Mouse (Mus musculus): ENCODE measurements around the gene Celsr1. TPM values are rescaled to one million over a fixed set of nuclear protein-coding genes. Genes with fewer than 3 reads are reported as not detected.

Gene Celsr1
- polyA plus RNA-seq, 1 experiment from 2014 or later, result 2.5 TPM

DNA sequence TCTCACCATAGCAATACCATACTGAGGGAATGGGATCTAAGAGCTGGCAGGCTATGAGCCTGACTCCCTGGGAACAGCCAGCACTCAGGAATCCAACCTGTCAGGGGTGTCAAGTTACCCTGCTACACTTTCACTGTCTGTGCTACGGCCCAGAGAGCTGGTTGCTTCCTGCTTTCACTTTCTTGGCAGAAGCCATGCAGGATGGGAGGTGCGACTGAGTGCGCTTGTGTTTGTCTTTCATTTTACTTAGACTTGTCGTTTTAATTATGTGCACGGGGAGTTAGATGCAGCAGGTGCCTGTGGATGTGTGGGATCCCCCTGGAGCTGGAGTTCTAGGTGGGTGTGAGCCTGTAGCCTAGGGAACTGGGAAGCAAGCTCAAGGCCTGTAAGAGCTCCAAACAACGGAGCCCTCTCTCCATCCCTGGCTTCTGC is 25.9 kb downstream of the Celsr1 start:
- H3K9me3 ChIP-seq, result no peaks in the 10 kb centered on the region
- ATAC-seq (ENCODE audit: insufficient number of reproducible peaks, insufficient read depth, low FRiP score, low TSS enrichment), result 0 out of 2 replicates have a peak, but pooled peaks have one; percentile 69
- H3K4me2 ChIP-seq (replicated peaks), result no peak overlapping the region
- no peak overlapping the region for H3K27ac ChIP-seq
- no peak overlapping the region for H3K4me3 ChIP-seq
- no peaks in the 10 kb centered on the region for H3K36me3 ChIP-seq
- WGBS, result 10% methylated on average over 6 of the region's 6 CpGs
- H3K9ac ChIP-seq, result no peak overlapping the region
- no peaks in the 10 kb centered on the region for H3K27me3 ChIP-seq
- peaks cover 18% of the 10 kb centered on the region for H3K4me1 ChIP-seq

DNA sequence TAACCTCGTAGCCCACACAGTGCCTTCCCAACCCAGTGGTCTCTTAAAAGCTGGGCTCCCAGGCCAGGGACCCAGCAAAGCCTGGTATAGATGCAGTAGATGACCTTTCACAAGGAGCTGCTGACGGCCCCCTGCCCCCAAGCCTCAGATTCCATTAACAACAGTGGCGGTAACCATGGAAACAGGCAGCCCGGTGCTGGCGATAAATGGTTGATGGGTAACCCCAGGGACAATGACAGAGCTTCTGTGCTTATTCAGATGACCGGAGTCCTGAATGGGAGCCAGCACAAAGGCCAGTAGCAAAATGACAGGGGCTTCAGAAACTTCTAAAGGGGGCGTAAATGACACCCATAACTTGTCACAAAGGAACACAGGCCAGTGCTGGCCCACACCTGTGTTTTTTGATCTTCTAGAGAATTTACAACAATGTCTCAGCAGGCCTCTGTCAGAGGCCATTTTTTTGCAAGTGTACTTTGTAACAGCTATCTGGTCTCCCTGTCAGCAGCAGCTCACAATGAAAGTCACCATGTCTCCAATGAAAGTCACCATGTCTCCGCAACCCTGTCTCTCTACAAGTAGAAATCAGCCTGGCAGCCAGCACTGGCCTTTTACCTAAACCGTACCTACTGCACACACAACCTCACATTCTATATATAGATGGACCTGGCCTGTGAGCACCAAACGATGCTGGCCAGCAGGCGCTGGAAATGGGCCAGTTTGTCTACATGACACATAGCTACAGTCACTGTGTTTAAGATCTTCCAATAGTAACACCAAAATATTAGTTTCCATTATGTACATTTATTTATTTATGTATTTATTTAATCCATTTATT is 27.7 kb downstream of the Celsr1 start:
- ATAC-seq (ENCODE audit: insufficient number of reproducible peaks, insufficient read depth, low FRiP score, low TSS enrichment), result no peak
- Histone ChIP-seq H3K27me3 (no peaks in the 10 kb centered on the region), H3K4me3 (no peak overlapping the region), H3K36me3 (no peaks in the 10 kb centered on the region), H3K9ac (no peak overlapping the region), H3K4me2 (replicated peaks) (no peak overlapping the region), H3K27ac (no peak overlapping the region), H3K4me1 (peaks cover 18% of the 10 kb centered on the region), H3K9me3 (no peaks in the 10 kb centered on the region)
- 24% methylated on average over 11 of the region's 11 CpGs for whole genome bisulfite sequencing

DNA sequence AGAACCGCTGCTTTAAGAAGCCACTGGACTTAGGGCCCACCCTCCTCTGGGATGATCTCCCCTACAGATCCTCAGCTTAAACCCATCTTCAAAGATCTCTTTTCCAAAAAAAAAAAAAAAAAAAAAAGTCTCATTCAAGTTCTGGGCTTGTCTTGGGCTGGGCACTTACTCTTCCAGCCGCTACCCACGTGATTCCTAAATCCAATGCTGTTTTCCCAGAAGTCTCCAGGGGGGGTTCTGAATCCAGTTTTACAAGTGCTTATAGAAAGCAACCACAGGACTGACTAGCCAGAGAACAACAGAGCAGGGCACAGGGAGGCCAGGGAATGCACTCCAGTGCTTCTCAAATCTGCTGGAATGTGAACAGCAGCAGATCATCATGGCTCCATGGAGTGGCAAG is 29.5 kb downstream of the Celsr1 start:
- no peak overlapping the region for H3K4me3 ChIP-seq
- no peak for ATAC-seq (ENCODE audit: insufficient number of reproducible peaks, insufficient read depth, low FRiP score, low TSS enrichment)
- H3K4me2 ChIP-seq (replicated peaks), result no peak overlapping the region
- WGBS, result 89% methylated on average over 3 of the region's 3 CpGs
- H3K27ac ChIP-seq, result no peak overlapping the region
- no peaks in the 10 kb centered on the region for H3K36me3 ChIP-seq
- no peak overlapping the region for H3K9ac ChIP-seq
- H3K9me3 ChIP-seq, result no peaks in the 10 kb centered on the region
- peaks cover 18% of the 10 kb centered on the region for H3K4me1 ChIP-seq
- no peaks in the 10 kb centered on the region for H3K27me3 ChIP-seq

DNA sequence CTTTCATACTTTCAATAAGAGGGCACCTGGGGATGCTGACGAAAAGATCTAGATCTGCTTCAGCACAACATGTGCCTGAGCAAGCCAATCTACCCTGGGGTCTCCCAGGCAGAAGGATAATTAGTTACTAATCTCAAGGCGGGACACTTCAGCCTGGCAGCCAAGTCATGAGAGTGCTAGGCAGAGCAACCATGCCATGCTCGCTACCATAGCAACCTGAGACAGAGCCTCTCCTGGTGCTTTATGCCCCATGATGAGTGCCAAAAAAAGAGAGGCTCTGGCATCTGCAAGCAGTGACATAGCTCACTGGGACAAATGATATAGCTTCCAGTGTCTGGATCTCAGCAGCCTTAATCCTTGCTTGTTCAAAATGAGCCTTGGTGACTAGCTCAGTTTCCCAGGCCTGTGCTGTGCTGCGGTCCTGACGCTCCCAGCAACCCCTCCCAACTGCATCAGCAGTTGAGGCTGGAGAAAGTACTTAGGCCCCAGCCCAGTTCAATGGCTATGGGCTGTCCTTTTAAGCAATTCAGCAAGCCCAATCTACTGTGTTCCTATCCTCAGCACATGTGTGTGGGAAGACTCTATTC is 32.8 kb downstream of the Celsr1 start:
- 63% methylated on average over 5 of the region's 5 CpGs for WGBS
- ATAC-seq (ENCODE audit: insufficient number of reproducible peaks, insufficient read depth, low FRiP score, low TSS enrichment), result peak; percentile 35; the same call in 1 of the 2 replicates
- H3K4me3 ChIP-seq, result no peak overlapping the region

DNA sequence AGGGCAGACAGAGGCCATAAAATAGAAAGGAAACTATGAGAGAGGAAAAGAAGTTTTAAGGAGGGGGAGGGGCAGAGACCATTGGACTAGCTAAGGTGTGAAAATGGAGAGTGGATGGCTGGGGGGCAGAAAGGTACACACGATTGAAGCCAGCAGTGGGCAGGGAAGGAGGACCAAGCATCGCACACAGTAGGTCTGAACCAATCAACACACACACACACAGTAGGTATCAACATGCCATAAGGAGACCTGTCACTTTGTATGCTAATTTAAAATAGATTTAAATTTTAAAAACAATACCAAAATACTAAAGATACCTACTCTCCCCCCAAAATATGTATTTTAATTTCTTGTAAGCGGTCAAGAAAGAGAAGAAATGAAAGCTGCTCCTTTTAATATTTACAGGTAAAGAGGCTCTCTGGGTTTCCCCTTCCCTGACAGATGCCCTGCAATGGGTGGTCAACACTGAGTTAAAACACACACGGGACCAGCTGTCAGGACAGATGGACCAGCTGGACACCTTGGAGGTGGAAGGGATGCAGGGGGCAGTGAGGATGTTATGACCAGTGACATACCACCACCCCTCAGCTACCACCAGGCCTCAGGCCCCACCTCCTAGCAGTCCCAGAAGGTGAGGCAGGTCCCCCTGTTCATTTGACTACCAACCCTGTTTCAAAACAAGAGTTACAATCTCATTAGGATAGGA is 34.9 kb downstream of the Celsr1 start:
- no peaks in the 10 kb centered on the region for H3K36me3 ChIP-seq
- H3K27ac ChIP-seq, result no peak overlapping the region
- H3K9ac ChIP-seq, result no peak overlapping the region
- H3K9me3 ChIP-seq, result no peaks in the 10 kb centered on the region
- H3K27me3 ChIP-seq, result peaks cover 4% of the 10 kb centered on the region; the same call in 1 of the 2 replicates
- 72% methylated on average over 4 of the region's 4 CpGs for WGBS
- no peak overlapping the region for H3K4me2 ChIP-seq (replicated peaks)
- no peak for ATAC-seq (ENCODE audit: insufficient number of reproducible peaks, insufficient read depth, low FRiP score, low TSS enrichment)
- no peak overlapping the region for H3K4me3 ChIP-seq
- peaks cover 8% of the 10 kb centered on the region for H3K4me1 ChIP-seq

More for the DNA sequence above, 32.8 kb downstream of the Celsr1 start:
- H3K27me3 ChIP-seq, result no peaks in the 10 kb centered on the region
- H3K27ac ChIP-seq, result no peak overlapping the region
- H3K4me2 ChIP-seq (replicated peaks), result no peak overlapping the region
- H3K9me3 ChIP-seq, result no peaks in the 10 kb centered on the region
- no peak overlapping the region for H3K9ac ChIP-seq
- peaks cover 5% of the 10 kb centered on the region; the same call in 1 of the 2 replicates for H3K4me1 ChIP-seq
- H3K36me3 ChIP-seq, result no peaks in the 10 kb centered on the region

DNA sequence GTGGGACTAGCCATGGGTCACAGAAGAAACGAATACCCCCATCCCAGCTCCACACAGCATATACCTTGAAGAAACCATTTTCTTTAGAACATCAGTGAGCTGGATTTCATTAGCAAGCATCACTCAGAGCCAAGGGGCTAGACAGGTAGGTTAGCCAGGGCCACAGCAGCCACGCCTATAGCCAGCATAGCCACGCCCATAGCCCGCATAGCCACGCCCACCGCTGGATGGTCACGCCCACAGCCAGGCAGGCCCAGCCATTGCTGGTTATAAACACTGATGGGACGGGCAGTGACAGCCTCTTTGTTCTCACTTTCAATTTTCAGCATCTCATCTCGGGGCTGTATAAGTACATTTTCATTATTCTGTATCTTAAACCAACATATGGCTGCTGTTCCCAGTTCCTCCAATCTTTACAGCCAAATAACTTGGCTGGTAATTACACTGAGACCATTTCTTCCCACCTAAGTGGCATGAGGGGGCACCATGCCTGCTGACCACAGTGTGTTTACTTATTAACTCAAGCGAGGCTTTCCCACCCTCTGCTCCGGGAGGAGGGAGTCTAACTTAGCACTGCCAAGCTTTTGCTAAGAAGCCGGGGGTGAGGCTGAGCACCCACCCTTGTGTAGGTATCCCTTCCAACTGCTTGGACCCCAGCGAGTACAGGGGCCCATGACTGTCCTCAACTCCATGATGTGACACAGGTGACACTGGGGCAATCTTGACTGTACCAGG is 37.4 kb downstream of the Celsr1 start:
- 48% methylated on average over 13 of the region's 13 CpGs for WGBS
- no peak for ATAC-seq (ENCODE audit: insufficient number of reproducible peaks, insufficient read depth, low FRiP score, low TSS enrichment)
- H3K4me1 ChIP-seq, result peaks cover 20% of the 10 kb centered on the region

DNA sequence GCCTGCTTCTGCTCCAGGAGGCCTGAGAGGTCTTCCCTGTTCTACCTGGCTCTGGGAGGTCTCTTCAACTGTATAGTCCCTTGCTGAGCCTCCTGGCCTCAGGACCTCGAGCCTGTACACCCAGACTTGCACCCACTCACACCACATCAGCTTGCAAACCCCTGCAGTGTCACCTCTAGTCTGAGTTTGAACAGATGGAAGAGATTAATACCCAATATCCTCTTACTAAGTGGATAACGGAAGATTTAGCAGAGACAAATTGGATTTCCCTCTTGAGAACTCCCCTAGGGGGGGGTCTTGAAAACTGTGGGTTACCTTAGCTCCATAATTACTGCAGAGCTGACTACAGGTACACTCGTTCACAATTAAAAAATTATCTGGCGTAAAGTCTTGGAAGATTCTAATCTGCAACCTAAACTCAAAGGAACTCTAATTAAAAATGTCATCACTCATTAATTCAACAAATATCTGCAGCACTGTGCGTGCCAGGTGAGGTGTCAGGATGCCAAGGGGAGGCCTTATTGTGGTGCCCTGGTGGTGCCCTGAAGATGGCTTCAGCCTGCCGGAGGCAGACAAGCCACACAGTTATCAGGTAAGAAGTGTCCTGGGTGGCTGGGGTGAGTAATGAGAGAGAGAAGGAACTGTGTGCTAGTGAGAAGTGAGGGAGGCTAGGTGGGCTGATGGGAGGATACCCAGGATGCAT is 38.5 kb downstream of the Celsr1 start:
- WGBS, result 55% methylated on average over 6 of the region's 6 CpGs
- H3K36me3 ChIP-seq, result no peaks in the 10 kb centered on the region
- no peak overlapping the region for H3K4me3 ChIP-seq
- no peak overlapping the region for H3K4me2 ChIP-seq (replicated peaks)
- peaks cover 21% of the 10 kb centered on the region for H3K4me1 ChIP-seq
- 0 out of 2 replicates have a peak overlapping the region, but pooled peaks have one; percentile 20 for H3K27ac ChIP-seq
- no peak for ATAC-seq (ENCODE audit: insufficient number of reproducible peaks, insufficient read depth, low FRiP score, low TSS enrichment)
- H3K9me3 ChIP-seq, result no peaks in the 10 kb centered on the region
- H3K27me3 ChIP-seq, result peaks cover 4% of the 10 kb centered on the region
- no peak overlapping the region for H3K9ac ChIP-seq

More for the DNA sequence above, 37.4 kb downstream of the Celsr1 start:
- H3K9ac ChIP-seq, result no peak overlapping the region
- H3K4me2 ChIP-seq (replicated peaks), result no peak overlapping the region
- H3K9me3 ChIP-seq, result no peaks in the 10 kb centered on the region
- H3K27ac ChIP-seq, result no peak overlapping the region
- H3K27me3 ChIP-seq, result peaks cover 4% of the 10 kb centered on the region
- H3K4me3 ChIP-seq, result no peak overlapping the region
- no peaks in the 10 kb centered on the region for H3K36me3 ChIP-seq

DNA sequence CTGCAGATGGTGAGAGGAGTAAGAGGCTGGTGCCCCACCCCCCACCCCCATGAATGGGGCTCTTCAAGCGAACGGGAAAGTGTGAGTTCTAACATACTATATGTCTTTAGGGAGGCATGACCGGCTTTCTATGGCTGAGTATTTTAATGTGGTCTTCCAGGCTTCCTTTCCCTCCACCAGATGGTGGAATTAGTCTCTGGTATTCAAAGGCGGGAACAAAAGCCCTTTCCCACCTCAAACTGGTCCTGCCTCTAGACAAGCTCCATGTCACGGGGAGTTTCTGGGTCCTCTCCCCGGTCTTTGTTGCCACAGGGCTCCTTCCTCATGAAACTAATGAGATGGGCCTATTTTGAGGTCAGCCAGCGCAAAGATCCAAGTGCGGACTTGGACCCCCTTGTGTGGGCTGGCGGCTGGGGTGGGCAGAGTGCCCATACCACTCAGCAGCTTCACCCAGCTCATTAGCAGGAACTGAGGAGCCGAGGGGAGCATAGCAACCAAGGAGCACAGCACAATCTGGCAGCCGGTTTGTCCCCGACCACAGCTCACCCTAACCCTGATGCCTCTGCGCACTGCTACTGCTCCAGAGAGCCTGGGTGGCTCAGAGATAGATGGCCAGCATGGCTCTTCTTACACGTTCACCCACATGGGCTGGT is 39.5 kb downstream of the Celsr1 start:
- Histone ChIP-seq H3K9me3 (no peaks in the 10 kb centered on the region), H3K4me2 (replicated peaks) (no peak overlapping the region), H3K27ac (peak overlapping the region; percentile 20; the same call in 1 of the 2 replicates), H3K4me1 (peaks cover 21% of the 10 kb centered on the region), H3K27me3 (peaks cover 4% of the 10 kb centered on the region), H3K36me3 (no peaks in the 10 kb centered on the region), H3K9ac (no peak overlapping the region), H3K4me3 (no peak overlapping the region)
- ATAC-seq (ENCODE audit: insufficient number of reproducible peaks, insufficient read depth, low FRiP score, low TSS enrichment), result no peak
- 46% methylated on average over 14 of the region's 14 CpGs for WGBS

DNA sequence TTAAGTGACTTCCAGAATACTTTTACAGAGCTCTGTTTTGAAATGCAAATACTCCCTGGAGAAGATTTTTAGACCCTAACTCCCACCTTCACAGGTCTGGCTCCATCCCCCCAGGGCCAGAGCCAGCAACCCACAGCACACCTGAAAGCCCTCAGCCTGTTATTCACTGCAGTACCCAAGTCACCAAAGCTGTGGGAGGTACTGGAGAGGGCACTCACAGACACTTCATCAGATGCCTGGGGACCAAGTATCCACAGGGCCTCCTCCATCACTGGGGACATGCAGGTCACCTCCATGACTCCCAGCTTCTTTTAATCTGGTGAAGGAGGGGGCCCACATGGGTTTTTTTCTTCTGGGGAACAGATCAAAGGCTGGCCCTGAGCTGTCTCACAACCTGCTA is 40.2 kb downstream of the Celsr1 start:
- ATAC-seq (ENCODE audit: insufficient number of reproducible peaks, insufficient read depth, low FRiP score, low TSS enrichment), result no peak
- peaks cover 21% of the 10 kb centered on the region for H3K4me1 ChIP-seq
- no peak overlapping the region for H3K9ac ChIP-seq
- no peaks in the 10 kb centered on the region for H3K36me3 ChIP-seq
- no peak overlapping the region for H3K4me3 ChIP-seq
- H3K9me3 ChIP-seq, result no peaks in the 10 kb centered on the region
- no peak overlapping the region for H3K4me2 ChIP-seq (replicated peaks)
- peaks cover 4% of the 10 kb centered on the region for H3K27me3 ChIP-seq
- H3K27ac ChIP-seq, result 0 out of 2 replicates have a peak overlapping the region, but pooled peaks have one; percentile 17

DNA sequence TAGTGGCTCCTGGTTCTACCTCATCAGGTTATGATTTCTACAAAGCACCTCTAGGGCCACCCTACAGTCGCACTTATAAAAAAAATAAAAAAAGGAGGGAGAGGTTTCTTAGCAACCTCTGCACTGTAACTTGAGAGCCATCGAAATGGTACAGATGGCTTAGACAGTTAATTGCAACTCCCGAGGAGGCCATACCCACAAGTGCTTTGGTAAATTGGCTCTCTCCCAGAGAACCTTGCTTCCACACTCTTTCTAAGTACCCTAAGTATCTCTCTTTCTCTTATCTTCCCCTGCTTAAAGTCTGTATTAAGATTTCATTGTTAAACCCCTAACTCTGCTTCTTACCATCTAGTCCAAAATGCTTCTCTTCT is 41.5 kb downstream of the Celsr1 start:
- Histone ChIP-seq H3K9me3 (no peaks in the 10 kb centered on the region), H3K9ac (no peak overlapping the region), H3K4me2 (replicated peaks) (no peak overlapping the region), H3K4me1 (peaks cover 21% of the 10 kb centered on the region), H3K27ac (peak overlapping the region; percentile 52; the same call in 1 of the 2 replicates), H3K36me3 (no peaks in the 10 kb centered on the region), H3K27me3 (peaks cover 4% of the 10 kb centered on the region), H3K4me3 (no peak overlapping the region)
- ATAC-seq (ENCODE audit: insufficient number of reproducible peaks, insufficient read depth, low FRiP score, low TSS enrichment), result 0 out of 2 replicates have a peak, but pooled peaks have one; percentile 53
- 11% methylated on average over 3 of the region's 3 CpGs for WGBS
